In the genomic region with DNA sequence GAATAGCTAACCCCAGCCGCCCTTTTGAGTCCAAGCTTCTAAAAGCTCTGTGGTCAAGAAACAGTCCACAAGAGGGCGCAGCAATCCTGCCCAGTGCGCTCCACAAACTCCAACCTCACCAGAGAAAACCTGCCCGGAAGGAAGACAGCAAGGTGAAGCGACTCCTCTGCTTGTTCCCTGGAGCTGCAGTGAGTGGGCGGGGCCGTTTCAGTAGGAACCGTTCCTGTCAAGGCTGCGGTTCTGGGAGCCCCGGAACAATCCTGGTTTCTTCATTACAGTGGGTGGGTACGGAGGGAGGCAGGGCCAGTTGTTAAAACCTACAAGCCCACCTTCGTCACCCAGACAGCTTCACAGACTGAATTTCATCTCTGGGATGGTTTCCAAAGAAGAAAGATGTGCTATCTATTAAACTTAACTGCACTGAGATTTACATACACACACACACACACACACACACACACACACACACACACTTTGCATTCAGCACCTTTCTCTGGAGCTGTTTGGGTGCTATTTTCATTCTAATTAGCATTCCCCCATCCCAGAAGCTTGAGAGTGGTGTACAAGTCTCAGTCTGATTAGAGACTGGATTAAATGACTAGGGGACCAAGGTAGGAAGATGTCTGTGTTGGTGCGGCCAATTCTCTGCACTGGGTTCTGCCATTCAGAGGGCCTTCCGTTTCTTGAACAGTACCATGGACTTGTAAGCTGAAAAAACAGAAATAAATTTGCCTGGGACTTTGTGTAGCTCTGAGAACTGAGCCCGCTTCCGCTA, we compare ENCODE assay signal across 8 mouse cellular contexts.
A peak's percentile ranks its signal among the peaks of the same experiment; 100 is the strongest.
DNase-seq lines count a peak whose midpoint lies in the region; ATAC-seq lines count a peak whose summit lies in the region.

No protein-coding gene starts in this region.

- 0 out of 2 replicates have a peak, but pooled peaks cover 4% of the 10 kb centered on the region for H3K36me3 ChIP-seq in hindbrain, embryonic 14.5 days (replicated peaks; ENCODE audit: control insufficient read depth, insufficient read depth)

- H3K4me3 ChIP-seq in hindbrain, embryonic 14.5 days (replicated peaks; ENCODE audit: low read length), result peak overlapping the region; percentile 9; the same call in 1 of the 2 replicates

- peaks cover 5% of the 10 kb centered on the region for H3K4me1 ChIP-seq in hindbrain, embryonic 14.5 days (replicated peaks; ENCODE audit: control insufficient read depth, insufficient read depth, low read length)

- DNase-seq in NIH3T3 (ENCODE audit: low read depth), result peak; percentile 96
- peak; percentile 95 to 97 for DNase-seq in cerebellum, postnatal 10 days
- DNase-seq in frontal cortex, postnatal 25 days (ENCODE audit: low spot score in 2 of 2), result peak; percentile 82 to 83
- DNase-seq in hindbrain, embryonic 14.5 days (ENCODE audit: low spot score), result peak; percentile 88
- DNase-seq in layer of hippocampus, postnatal 25 days (ENCODE audit: extremely low spot score in 1 of 2, low spot score in 1 of 2), result peak; percentile 67 to 86
- peak; percentile 88 for DNase-seq in lung, postnatal 14 days
- peak; percentile 85 for DNase-seq in retina, embryonic 14.5 days (ENCODE audit: low spot score)
- peak; percentile 53 to 79 for DNase-seq in urinary bladder, adult 18-20 months (ENCODE audit: low spot score in 2 of 2)

- H3K4me2 ChIP-seq in hindbrain, embryonic 14.5 days (replicated peaks), result peak overlapping the region; percentile 48

- peak overlapping the region; percentile 47 for H3K27ac ChIP-seq in hindbrain, embryonic 14.5 days

- peak overlapping the region; percentile 32; the same call in 1 of the 2 replicates for H3K9ac ChIP-seq in hindbrain, embryonic 14.5 days

- peak; percentile 56; the same call in 1 of the 2 replicates for ATAC-seq in hindbrain, embryonic 14.5 days (ENCODE audit: low FRiP score)

- no peaks in the 10 kb centered on the region for H3K27me3 ChIP-seq in hindbrain, embryonic 14.5 days (ENCODE audit: control insufficient read depth, insufficient read depth, low read length)

- WGBS in hindbrain, embryonic 14.5 days, result 23% methylated on average over 16 of the region's 16 CpGs

- no peaks in the 10 kb centered on the region for H3K9me3 ChIP-seq in hindbrain, embryonic 14.5 days (ENCODE audit: control insufficient read depth, low read length)

Comparison
In these comparisons a context has a peak if more than half of its experiments do, and no peak if none do; other contexts are left out.
1. Peak in every context shown above with its lines: DNase-seq, ATAC-seq, H3K4me3 ChIP-seq and H3K27ac ChIP-seq.